ENCODE assay signal across 1 mouse cellular context in genomic region chr4:139020385-139020784, GRCm38 (mm10).
TF ChIP-seq lines count a peak whose summit lies in the region.

No protein-coding gene starts in this region.

TF ChIP-seq in MEL, 35 proteins besides CTCF, POLR2A, EP300 and RAD21 (continued from another document):
- TF ChIP-seq MEF2A (IDR thresholded peaks at IDR 0.05; ENCODE audit: extremely low read depth, insufficient replicate concordance, low read depth, low read length, poor library complexity, severe bottlenecking) (no peak), TAL1 (IDR thresholded peaks at IDR 0.05; ENCODE audit: low read length) (peak; percentile 2; the same call in 1 of the 2 replicates), MAX (IDR thresholded peaks at IDR 0.05; ENCODE audit: low read length) (no peak), ZNF384 (IDR thresholded peaks at IDR 0.05; ENCODE audit: low read depth, low read length) (no peak), MAZ (IDR thresholded peaks at IDR 0.05; ENCODE audit: low read depth, low read length) (no peak), CHD2 (IDR thresholded peaks at IDR 0.05; ENCODE audit: low read length) (no peak), GATA1 (IDR thresholded peaks at IDR 0.05; ENCODE audit: low read depth, low read length) (peak; percentile 31; the same call in 1 of the 2 replicates), USF1 (IDR thresholded peaks at IDR 0.05; ENCODE audit: low read depth, low read length) (no peak), TCF12 (IDR thresholded peaks at IDR 0.05; ENCODE audit: low read depth, low read length) (no peak), NRF1 (IDR thresholded peaks at IDR 0.05; ENCODE audit: insufficient read depth, low read depth, low read length, poor library complexity, severe bottlenecking) (no peak), USF2 (IDR thresholded peaks at IDR 0.05; ENCODE audit: borderline replicate concordance in 1 of 2, insufficient read depth in 1 of 2, low read depth in 1 of 2, low read length in 2 of 2) (no peak), BHLHE40 (IDR thresholded peaks at IDR 0.05; ENCODE audit: borderline replicate concordance, low read depth, low read length) (no peak)
